Mouse (Mus musculus) limb, embryonic 15.5 days (tissue): ENCODE data around the gene Tnfaip2. TPM values are rescaled to one million over a fixed set of nuclear protein-coding genes. Genes with fewer than 3 reads are reported as not detected.

Experiments used
- ATAC-seq: fragments of 200-750 bp; cut with Nextera tagmentation; 2 replicates; pipeline ENCODE4 v1.8.0; 2017; ENCODE audit warnings: low read depth, moderate TSS enrichment; ENCODE audit not compliant: insufficient number of reproducible peaks, low FRiP score, low TSS enrichment
- H3K27ac ChIP-seq: fragments of 300-500 bp; sonication (generic); 2 replicates; pipeline ENCODE4 v1.5.1; 2015; ENCODE audit warnings: moderate library complexity, mild to moderate bottlenecking, inconsistent platforms
- H3K27me3 ChIP-seq: fragments of 300-500 bp; sonication (generic); 2 replicates; pipeline ENCODE4 v1.6.1; 2015; ENCODE audit warnings: inconsistent platforms
- H3K36me3 ChIP-seq: fragments of 300-500 bp; sonication (generic); 2 replicates; pipeline ENCODE4 v1.6.1; 2015; ENCODE audit warnings: inconsistent platforms
- H3K4me1 ChIP-seq: fragments of 300-500 bp; sonication (generic); 2 replicates; pipeline ENCODE4 v1.6.1; 2015; ENCODE audit warnings: inconsistent platforms
- H3K4me2 ChIP-seq: fragments of 300-500 bp; sonication (generic); 2 replicates; pipeline ENCODE4 v1.6.1; 2015; ENCODE audit warnings: mild to moderate bottlenecking, inconsistent platforms
- H3K4me3 ChIP-seq: fragments of 300-500 bp; sonication (generic); 2 replicates; pipeline ENCODE4 v1.5.1; 2015; ENCODE audit warnings: mild to moderate bottlenecking, inconsistent platforms
- H3K9ac ChIP-seq: fragments of 300-500 bp; sonication (generic); 2 replicates; pipeline ENCODE4 v1.6.1; 2015; ENCODE audit warnings: inconsistent platforms
- H3K9me3 ChIP-seq: fragments of 300-500 bp; sonication (generic); 2 replicates; pipeline ENCODE4 v1.6.1; 2016; ENCODE audit warnings: inconsistent platforms
- WGBS: fragments of 180-500 bp; shearing (Covaris S2); methylation state at CpG from one replicate; pipeline ENCODE4 v1.1.7; 2015; 5-methylcytosine and 5-hydroxymethylcytosine counted together
- polyA plus RNA-seq: library from polyadenylated mRNA; unstranded; fragments of >200 nt; fragmentation: Nextera tagmentation; extraction: Ambion mirVana; gene quantifications from 2 replicates; pipeline ENCODE4 v1.2.1, GENCODE M21; 2015

Gene Tnfaip2
- 8.3 and 8.4 TPM in 2 replicates for polyA plus RNA-seq

GRCm38 (mm10) chr12:111442309-111443010 is at the start of gene Tnfaip2:
Gene Tnfaip2 (plus strand): TSS chr12:111442469.
- H3K27me3 ChIP-seq, result peaks cover 95% of the 10 kb centered on the region
- under 1% methylated on average over 48 of the region's 48 CpGs for WGBS
- H3K9me3 ChIP-seq, result no peaks in the 10 kb centered on the region
- no peak within 1 kb of the TSS for H3K27ac ChIP-seq
- H3K4me3 ChIP-seq, result peak within 1 kb of the TSS; percentile 37
- peak within 1 kb of the TSS; percentile 67 for H3K4me2 ChIP-seq
- H3K4me1 ChIP-seq, result peaks cover 38% of the 10 kb centered on the region
- H3K9ac ChIP-seq, result no peak within 1 kb of the TSS
- peak; percentile 36; the same call in 1 of the 2 replicates for ATAC-seq
- H3K36me3 ChIP-seq, result no peaks in the 10 kb centered on the region

GRCm38 (mm10) chr12:111394008-111394407 is 48.3 kb upstream of the Tnfaip2 start:
- Histone ChIP-seq H3K4me3 (no peak overlapping the region), H3K4me1 (no peaks in the 10 kb centered on the region), H3K36me3 (no peaks in the 10 kb centered on the region), H3K4me2 (no peak overlapping the region), H3K27ac (no peak overlapping the region), H3K9ac (no peak overlapping the region), H3K9me3 (no peaks in the 10 kb centered on the region), H3K27me3 (0 out of 2 replicates have a peak, but pooled peaks cover 8% of the 10 kb centered on the region)
- WGBS, result 85% methylated on average over 6 of the region's 6 CpGs
- ATAC-seq, result no peak

GRCm38 (mm10) chr12:111396997-111397396 is 45.3 kb upstream of the Tnfaip2 start:
- H3K36me3 ChIP-seq, result no peaks in the 10 kb centered on the region
- no peak overlapping the region for H3K9ac ChIP-seq
- H3K9me3 ChIP-seq, result no peaks in the 10 kb centered on the region
- no peak overlapping the region for H3K4me2 ChIP-seq
- no peak overlapping the region for H3K4me3 ChIP-seq
- ATAC-seq, result no peak
- H3K4me1 ChIP-seq, result peaks cover 5% of the 10 kb centered on the region
- 63% methylated on average over 5 of the region's 5 CpGs for WGBS
- no peak overlapping the region for H3K27ac ChIP-seq
- H3K27me3 ChIP-seq, result peaks cover 10% of the 10 kb centered on the region; the same call in 1 of the 2 replicates

GRCm38 (mm10) chr12:111401454-111402184 is 40.6 kb upstream of the Tnfaip2 start:
- H3K4me1 ChIP-seq, result peaks cover 8% of the 10 kb centered on the region
- no peak overlapping the region for H3K27ac ChIP-seq
- no peak overlapping the region for H3K4me3 ChIP-seq
- no peaks in the 10 kb centered on the region for H3K36me3 ChIP-seq
- no peak overlapping the region for H3K4me2 ChIP-seq
- no peak overlapping the region for H3K9ac ChIP-seq
- H3K27me3 ChIP-seq, result peaks cover 28% of the 10 kb centered on the region
- WGBS, result 18% methylated on average over 15 of the region's 15 CpGs
- ATAC-seq, result 0 out of 2 replicates have a peak, but pooled peaks have one; percentile 42
- no peaks in the 10 kb centered on the region for H3K9me3 ChIP-seq

DNA sequence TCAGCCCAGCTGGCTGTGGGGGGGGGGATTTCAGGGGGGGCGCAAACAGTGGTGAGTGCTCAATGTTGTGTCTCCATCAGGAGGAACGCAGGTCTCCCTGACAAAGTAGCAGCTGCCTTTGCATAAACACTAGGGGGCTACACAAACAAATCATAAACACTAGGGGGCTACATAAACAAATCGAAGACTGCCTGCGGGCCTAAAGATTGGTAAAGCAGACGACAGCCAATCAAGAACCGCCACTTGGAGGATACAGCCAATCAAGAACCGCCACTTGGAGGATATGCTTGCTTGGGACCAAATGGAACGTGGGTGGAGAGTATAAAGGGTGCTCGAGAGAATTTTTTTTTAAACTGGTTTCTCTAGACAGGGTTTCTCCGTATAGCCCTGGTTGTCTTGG is 37.4 kb upstream of the Tnfaip2 start:
- Histone ChIP-seq H3K27me3 (peaks cover 51% of the 10 kb centered on the region), H3K4me2 (no peak overlapping the region), H3K4me3 (no peak overlapping the region), H3K36me3 (no peaks in the 10 kb centered on the region), H3K27ac (no peak overlapping the region), H3K9ac (no peak overlapping the region), H3K4me1 (peaks cover 30% of the 10 kb centered on the region), H3K9me3 (no peaks in the 10 kb centered on the region)
- no peak for ATAC-seq
- WGBS, result 58% methylated on average over 10 of the region's 10 CpGs

GRCm38 (mm10) chr12:111406622-111407021 is 35.6 kb upstream of the Tnfaip2 start, which contains the start of gene Lbhd2:
Gene Lbhd2 (plus strand): TSS chr12:111406809.
- Histone ChIP-seq H3K27me3 (peaks cover 53% of the 10 kb centered on the region), H3K4me2 (peak within 1 kb of the TSS; percentile 53), H3K36me3 (no peaks in the 10 kb centered on the region), H3K9ac (peak within 1 kb of the TSS; percentile 26; the same call in 1 of the 2 replicates), H3K4me3 (peak within 1 kb of the TSS; percentile 31), H3K9me3 (no peaks in the 10 kb centered on the region), H3K4me1 (peaks cover 39% of the 10 kb centered on the region), H3K27ac (no peak within 1 kb of the TSS)
- WGBS, result 2% methylated on average over 24 of the region's 24 CpGs
- ATAC-seq, result no peak

GRCm38 (mm10) chr12:111409583-111409982 is 32.7 kb upstream of the Tnfaip2 start:
- ATAC-seq, result no peak

GRCm38 (mm10) chr12:111411631-111412355 is 30.5 kb upstream of the Tnfaip2 start:
- ATAC-seq, result no peak
- peaks cover 56% of the 10 kb centered on the region for H3K4me1 ChIP-seq
- no peak overlapping the region for H3K9ac ChIP-seq
- peaks cover 31% of the 10 kb centered on the region for H3K27me3 ChIP-seq
- H3K9me3 ChIP-seq, result no peaks in the 10 kb centered on the region
- no peaks in the 10 kb centered on the region for H3K36me3 ChIP-seq
- no peak overlapping the region for H3K4me3 ChIP-seq
- H3K4me2 ChIP-seq, result 0 out of 2 replicates have a peak overlapping the region, but pooled peaks have one; percentile 10
- 64% methylated on average over 8 of the region's 8 CpGs for WGBS
- H3K27ac ChIP-seq, result peak overlapping the region; percentile 84

More at GRCm38 (mm10) chr12:111409583-111409982, 32.7 kb upstream of the Tnfaip2 start:
- Histone ChIP-seq H3K27ac (no peak overlapping the region), H3K27me3 (peaks cover 44% of the 10 kb centered on the region), H3K4me1 (peaks cover 57% of the 10 kb centered on the region), H3K4me3 (no peak overlapping the region), H3K9me3 (no peaks in the 10 kb centered on the region), H3K9ac (no peak overlapping the region), H3K4me2 (no peak overlapping the region), H3K36me3 (no peaks in the 10 kb centered on the region)
- WGBS, result 33% methylated on average over 5 of the region's 5 CpGs

GRCm38 (mm10) chr12:111412581-111413284 is 29.5 kb upstream of the Tnfaip2 start:
- peak; percentile 42 for ATAC-seq
- Histone ChIP-seq H3K36me3 (no peaks in the 10 kb centered on the region), H3K27ac (peak overlapping the region; percentile 84), H3K4me3 (peak overlapping the region; percentile 34), H3K9me3 (no peaks in the 10 kb centered on the region), H3K4me2 (peak overlapping the region; percentile 56), H3K9ac (peak overlapping the region; percentile 15; the same call in 1 of the 2 replicates), H3K27me3 (peaks cover 22% of the 10 kb centered on the region), H3K4me1 (peaks cover 54% of the 10 kb centered on the region)
- WGBS, result 17% methylated on average over 12 of the region's 12 CpGs

GRCm38 (mm10) chr12:111413300-111413699 is 29.0 kb upstream of the Tnfaip2 start:
- peaks cover 16% of the 10 kb centered on the region for H3K27me3 ChIP-seq
- H3K9me3 ChIP-seq, result no peaks in the 10 kb centered on the region
- peak; percentile 74 for ATAC-seq
- H3K4me3 ChIP-seq, result peak overlapping the region; percentile 34
- H3K4me2 ChIP-seq, result peak overlapping the region; percentile 56
- H3K36me3 ChIP-seq, result no peaks in the 10 kb centered on the region
- peak overlapping the region; percentile 84 for H3K27ac ChIP-seq
- H3K9ac ChIP-seq, result peak overlapping the region; percentile 15; the same call in 1 of the 2 replicates
- peaks cover 55% of the 10 kb centered on the region for H3K4me1 ChIP-seq
- 2% methylated on average over 21 of the region's 21 CpGs for WGBS
